Mouse (Mus musculus) lung, adult 2 months (tissue): ENCODE measurements around the gene Mapk7.

ENCODE experiments used
- CTCF ChIP-seq: fragments of 200-500 bp; IDR thresholded peaks from 2 replicates; pipeline ENCODE4 v1.5.1; 2011; ENCODE audit warnings: mild to moderate bottlenecking, low read length, control low read depth; ENCODE audit not compliant: insufficient read depth
- POLR2A ChIP-seq: fragments of 200-500 bp; IDR thresholded peaks from 2 replicates; pipeline ENCODE4 v1.6.1; 2011; ENCODE audit warnings: low read depth, mild to moderate bottlenecking, control low read depth, low read length, borderline replicate concordance; ENCODE audit errors: extremely low read depth

GRCm38 (mm10) chr11:61464071-61464470 lies 30.1 kb downstream of the Mapk7 start:
- TF ChIP-seq POLR2A (no peak), CTCF (no peak)
